Mouse (Mus musculus): ENCODE data around the gene Gm26920. TPM values are rescaled to one million over a fixed set of nuclear protein-coding genes. Genes with fewer than 3 reads are reported as not detected.
"Not testable (repeated sequence)": the region's sequence is repeated elsewhere in the genome, so short reads cannot be mapped to it uniquely, and the experiment has no call there.

Gene Gm26920
- total and polyA plus RNA-seq, 3 experiments, result 0.90 TPM; not detected in 2

DNA sequence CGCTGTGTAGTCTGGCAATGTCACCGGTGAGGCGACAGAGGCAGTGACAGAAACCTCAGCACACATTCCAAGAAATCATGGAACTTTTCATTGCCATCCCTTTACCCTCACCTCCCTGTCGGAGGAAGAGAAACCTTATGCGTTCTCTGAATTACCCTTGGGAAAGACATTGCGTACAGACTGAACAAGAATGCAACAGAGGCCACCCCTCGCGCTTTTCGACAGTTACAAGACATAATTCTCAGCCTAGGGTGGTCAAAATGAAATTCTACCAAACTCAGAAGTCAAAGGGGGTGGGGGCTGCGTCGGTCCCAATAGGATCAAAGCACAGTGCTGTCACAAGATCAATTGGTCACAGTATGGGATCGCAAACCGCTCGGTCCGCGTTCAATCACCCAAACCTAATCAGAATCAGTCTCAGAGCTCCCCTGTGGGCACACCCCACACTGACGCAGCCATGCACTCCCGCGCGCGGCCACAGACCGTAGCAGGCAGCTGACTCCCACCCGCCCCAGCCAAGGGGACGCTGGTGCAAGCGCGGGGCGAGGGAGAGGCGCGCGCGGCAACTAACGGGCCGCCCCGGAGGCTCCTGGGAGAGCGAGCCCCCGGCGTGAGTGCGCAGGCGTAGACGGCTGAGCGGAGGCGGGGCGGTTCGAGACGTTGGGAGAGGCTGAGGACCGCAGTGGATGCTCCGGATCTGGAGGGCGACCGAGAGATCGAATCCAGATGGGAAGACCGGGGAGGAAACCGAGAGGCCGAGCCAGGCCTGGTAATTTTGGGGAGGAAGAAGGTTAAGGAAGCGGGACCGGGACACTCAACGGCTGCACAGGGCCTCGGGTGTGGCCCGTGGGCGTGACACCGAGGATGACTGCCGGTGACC, 31.3 kb upstream of the Gm26920 start, which contains the start of gene Zfp382:
Zfp382 (plus strand) TSS at position 635 of the 880 bp plus-strand sequence.
- Histone ChIP-seq H3K9me3 (replicated peaks) (peaks cover 7% of the 10 kb centered on the region), H3K4me1 (ENCODE audit: insufficient read depth, low read depth, low read length) (peaks cover 13% of the 10 kb centered on the region), H3K27me3 (ENCODE audit: insufficient read depth, low read length) (no peaks in the 10 kb centered on the region), H3K36me3 (replicated peaks) (peaks cover 13% of the 10 kb centered on the region), H3K4me3 (ENCODE audit: low read depth, low read length) (peak within 1 kb of the TSS; percentile 81)
- DNase-seq (ENCODE audit: low spot score), result peak; percentile 92
- TF ChIP-seq TAL1 (conservative IDR thresholded peaks at IDR 0.05; ENCODE audit: low read depth, low read length), result no peak
- no peak for TF ChIP-seq POLR2AphosphoS5 (IDR thresholded peaks at IDR 0.05; ENCODE audit: insufficient replicate concordance, low read depth, low read length)
- no peak for TF ChIP-seq CTCF (IDR thresholded peaks at IDR 0.05; ENCODE audit: low read depth, low read length)
- TF ChIP-seq GATA2 (IDR thresholded peaks at IDR 0.05; ENCODE audit: borderline replicate concordance, low read depth, low read length), result no peak
- TF ChIP-seq GATA1 (IDR thresholded peaks at IDR 0.05; ENCODE audit: borderline replicate concordance, low read length), result no peak
- ATAC-seq (ENCODE audit: extremely low read depth, insufficient number of reproducible peaks, low FRiP score, poor library complexity, severe bottlenecking), result peak; percentile 81

DNA sequence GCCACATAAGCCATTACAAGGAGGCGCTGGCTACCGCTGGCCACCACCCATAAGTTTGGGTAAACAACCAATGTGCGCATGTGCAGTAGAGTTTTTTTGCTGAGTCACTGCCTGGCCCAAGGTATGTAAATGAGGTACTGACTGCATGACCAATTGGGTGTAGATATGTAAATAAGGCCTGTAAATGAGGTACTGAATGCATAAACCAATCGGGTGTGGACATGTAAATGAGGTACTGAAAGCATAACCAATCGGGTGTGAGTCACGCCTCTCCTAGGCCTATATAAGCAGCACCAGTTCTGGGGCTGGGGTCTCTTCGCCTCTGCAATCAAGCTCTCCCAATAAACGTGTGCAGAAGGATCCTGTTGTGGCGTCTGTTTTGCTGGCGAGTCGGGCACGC, 27.7 kb upstream of the Gm26920 start:
- H3K9me3 ChIP-seq (replicated peaks), result peaks cover 25% of the 10 kb centered on the region
- H3K4me1 ChIP-seq (ENCODE audit: insufficient read depth, low read depth, low read length), result peaks cover 13% of the 10 kb centered on the region
- DNase-seq (ENCODE audit: low spot score); H3K27me3 ChIP-seq (ENCODE audit: insufficient read depth, low read length); H3K36me3 ChIP-seq (replicated peaks); H3K4me3 ChIP-seq (ENCODE audit: low read depth, low read length); ATAC-seq (ENCODE audit: extremely low read depth, insufficient number of reproducible peaks, low FRiP score, poor library complexity, severe bottlenecking): not testable (repeated sequence)

DNA sequence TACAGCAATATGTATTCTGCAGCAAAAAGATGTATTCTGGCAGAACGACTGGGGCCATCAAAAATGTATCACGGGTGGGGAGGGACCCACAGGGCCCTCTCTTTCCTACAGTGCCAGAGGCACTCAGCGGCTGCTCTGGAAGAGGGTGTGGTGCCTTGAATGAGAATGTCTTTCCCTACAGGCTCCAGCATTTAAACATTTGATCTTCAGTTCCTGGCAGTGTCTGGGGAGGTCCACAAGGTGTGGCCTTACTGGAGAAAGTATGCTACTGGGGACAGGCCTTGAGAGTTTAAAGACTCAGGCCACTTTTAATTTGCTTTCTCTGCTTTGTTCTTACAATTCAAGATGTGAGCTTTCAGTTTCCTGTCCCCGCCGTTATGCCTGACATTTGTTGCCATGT, 25.9 kb upstream of the Gm26920 start:
- Histone ChIP-seq H3K4me1 (ENCODE audit: insufficient read depth, low read depth, low read length) (peaks cover 3% of the 10 kb centered on the region), H3K36me3 (replicated peaks) (no peaks in the 10 kb centered on the region), H3K4me3 (ENCODE audit: low read depth, low read length) (no peak overlapping the region), H3K9me3 (replicated peaks) (peaks cover 25% of the 10 kb centered on the region), H3K27me3 (ENCODE audit: insufficient read depth, low read length) (peaks cover 2% of the 10 kb centered on the region; the same call in 1 of the 2 replicates)
- no peak for DNase-seq (ENCODE audit: low spot score)
- TF ChIP-seq TAL1 (conservative IDR thresholded peaks at IDR 0.05; ENCODE audit: low read depth, low read length), result no peak
- no peak for TF ChIP-seq POLR2AphosphoS5 (IDR thresholded peaks at IDR 0.05; ENCODE audit: insufficient replicate concordance, low read depth, low read length)
- no peak for TF ChIP-seq GATA2 (IDR thresholded peaks at IDR 0.05; ENCODE audit: borderline replicate concordance, low read depth, low read length)
- TF ChIP-seq CTCF (IDR thresholded peaks at IDR 0.05; ENCODE audit: low read depth, low read length), result no peak
- no peak for TF ChIP-seq GATA1 (IDR thresholded peaks at IDR 0.05; ENCODE audit: borderline replicate concordance, low read length)
- ATAC-seq (ENCODE audit: extremely low read depth, insufficient number of reproducible peaks, low FRiP score, poor library complexity, severe bottlenecking), result no peak

DNA sequence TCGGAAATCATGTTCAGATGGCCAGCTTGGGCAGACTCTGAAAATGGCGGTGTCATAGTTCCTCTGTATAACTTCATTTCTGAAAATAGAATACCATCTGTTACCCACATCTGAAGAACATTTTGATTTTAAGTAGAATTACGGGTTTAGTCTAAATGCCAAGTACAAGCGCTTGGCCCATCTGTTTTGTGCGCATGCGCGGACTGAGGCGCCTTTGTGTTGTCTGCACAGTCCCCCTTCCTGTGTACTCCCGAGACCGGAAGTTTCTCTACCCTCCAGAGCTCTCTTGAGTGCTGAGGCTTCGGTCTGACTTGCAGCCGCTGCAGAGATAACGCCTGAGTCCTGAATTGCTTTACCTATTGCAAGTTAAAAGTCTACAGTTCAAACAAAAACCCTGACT, 9.1 kb upstream of the Gm26920 start:
- TF ChIP-seq TAL1 (conservative IDR thresholded peaks at IDR 0.05; ENCODE audit: low read depth, low read length), result no peak
- no peak for TF ChIP-seq GATA2 (IDR thresholded peaks at IDR 0.05; ENCODE audit: borderline replicate concordance, low read depth, low read length)
- TF ChIP-seq CTCF (IDR thresholded peaks at IDR 0.05; ENCODE audit: low read depth, low read length), result no peak
- no peak for TF ChIP-seq POLR2AphosphoS5 (IDR thresholded peaks at IDR 0.05; ENCODE audit: insufficient replicate concordance, low read depth, low read length)
- no peak for TF ChIP-seq GATA1 (IDR thresholded peaks at IDR 0.05; ENCODE audit: borderline replicate concordance, low read length)
- ATAC-seq (ENCODE audit: extremely low read depth, insufficient number of reproducible peaks, low FRiP score, poor library complexity, severe bottlenecking), result no peak
- Histone ChIP-seq H3K9me3 (replicated peaks) (peaks cover 7% of the 10 kb centered on the region), H3K4me1 (ENCODE audit: insufficient read depth, low read depth, low read length) (peaks cover 21% of the 10 kb centered on the region), H3K27me3 (ENCODE audit: insufficient read depth, low read length) (no peaks in the 10 kb centered on the region), H3K4me3 (ENCODE audit: low read depth, low read length) (no peak overlapping the region), H3K36me3 (replicated peaks) (peaks cover 45% of the 10 kb centered on the region)
- DNase-seq (ENCODE audit: low spot score), result no peak

DNA sequence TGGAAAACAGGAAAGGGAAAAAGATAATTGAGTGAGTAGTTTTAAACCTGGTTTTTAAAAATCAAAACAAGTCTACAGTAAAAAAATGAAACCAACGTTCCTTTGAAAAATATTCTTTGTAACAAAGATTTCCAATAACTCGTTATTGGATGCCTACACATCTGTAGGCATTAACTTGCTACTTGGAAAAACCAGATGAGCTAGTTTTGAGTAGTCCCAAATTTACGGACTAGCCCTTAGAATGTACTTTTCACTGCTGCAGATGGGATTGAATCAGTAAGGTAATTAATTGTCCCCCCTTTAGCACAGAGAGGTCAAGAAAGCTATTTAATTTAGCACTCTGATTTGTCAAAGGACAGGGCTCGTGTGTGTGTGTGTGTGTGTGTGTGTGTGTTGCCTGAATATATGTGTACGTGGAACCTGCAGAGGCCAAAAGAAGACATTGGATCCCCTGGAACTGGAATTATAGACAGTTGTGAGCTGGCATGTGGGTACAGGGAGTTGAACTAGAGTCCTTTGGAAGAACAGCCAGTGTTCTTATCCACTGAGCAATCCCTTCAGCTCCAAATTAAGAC, 5.4 kb upstream of the Gm26920 start:
- ATAC-seq (ENCODE audit: extremely low read depth, insufficient number of reproducible peaks, low FRiP score, poor library complexity, severe bottlenecking) (no peak), DNase-seq (ENCODE audit: low spot score) (no peak)
- TF ChIP-seq GATA1 (IDR thresholded peaks at IDR 0.05; ENCODE audit: borderline replicate concordance, low read length) (no peak), POLR2AphosphoS5 (IDR thresholded peaks at IDR 0.05; ENCODE audit: insufficient replicate concordance, low read depth, low read length) (no peak), TAL1 (conservative IDR thresholded peaks at IDR 0.05; ENCODE audit: low read depth, low read length) (no peak), GATA2 (IDR thresholded peaks at IDR 0.05; ENCODE audit: borderline replicate concordance, low read depth, low read length) (no peak), CTCF (IDR thresholded peaks at IDR 0.05; ENCODE audit: low read depth, low read length) (no peak)
- Histone ChIP-seq H3K27me3 (ENCODE audit: insufficient read depth, low read length) (no peaks in the 10 kb centered on the region), H3K4me1 (ENCODE audit: insufficient read depth, low read depth, low read length) (peaks cover 36% of the 10 kb centered on the region), H3K9me3 (replicated peaks) (no peaks in the 10 kb centered on the region), H3K36me3 (replicated peaks) (peaks cover 22% of the 10 kb centered on the region), H3K4me3 (ENCODE audit: low read depth, low read length) (peak overlapping the region; percentile 79)

DNA sequence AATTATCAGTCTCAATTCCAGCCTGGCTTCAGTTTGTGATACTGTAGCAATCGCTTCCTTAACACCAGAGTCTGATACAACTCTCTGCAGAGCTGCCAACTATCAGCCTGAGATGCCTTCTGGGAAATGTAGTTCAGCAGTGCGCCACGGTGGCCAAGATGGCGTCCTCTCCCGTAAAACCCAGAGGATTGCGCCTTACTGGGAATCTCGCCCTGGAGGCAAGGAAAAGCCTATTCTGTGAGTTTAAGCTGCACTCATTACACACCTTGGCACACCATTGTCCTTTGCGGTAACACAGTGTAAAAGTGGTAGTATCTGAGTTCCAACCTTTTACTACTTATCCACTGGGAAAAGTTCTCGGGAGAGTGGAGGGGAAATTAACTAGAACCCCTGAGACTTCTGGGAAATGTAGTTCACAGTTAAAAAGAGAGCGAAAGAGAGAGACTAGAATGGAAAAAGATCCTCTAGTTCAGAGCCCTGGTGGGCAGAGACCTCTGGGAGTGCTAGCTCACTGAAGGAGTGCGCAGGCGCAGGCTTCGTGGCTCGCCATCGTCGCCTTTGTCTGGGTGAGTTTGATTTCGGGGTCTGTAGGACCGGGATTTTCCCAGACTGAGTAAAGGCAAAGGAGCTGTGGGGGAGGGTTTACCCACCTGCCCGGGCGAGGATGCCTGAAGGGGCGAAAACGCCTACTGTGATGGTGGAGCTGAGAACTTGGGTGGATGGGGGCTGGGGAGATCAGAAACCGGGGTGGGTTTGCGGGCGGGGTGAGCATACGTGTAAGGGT, 4.6 kb upstream of the Gm26920 start, which contains the start of gene Zfp260:
Zfp260 (plus strand) TSS at position 132 of the 784 bp plus-strand sequence.
- peaks cover 39% of the 10 kb centered on the region for H3K4me1 ChIP-seq (ENCODE audit: insufficient read depth, low read depth, low read length)
- no peaks in the 10 kb centered on the region for H3K27me3 ChIP-seq (ENCODE audit: insufficient read depth, low read length)
- DNase-seq (ENCODE audit: low spot score), result peak; percentile 84
- H3K4me3 ChIP-seq (ENCODE audit: low read depth, low read length), result peak within 1 kb of the TSS; percentile 79
- peak; percentile 36 for ATAC-seq (ENCODE audit: extremely low read depth, insufficient number of reproducible peaks, low FRiP score, poor library complexity, severe bottlenecking)
- H3K9me3 ChIP-seq (replicated peaks), result no peaks in the 10 kb centered on the region
- H3K36me3 ChIP-seq (replicated peaks), result peaks cover 19% of the 10 kb centered on the region
- TF ChIP-seq POLR2AphosphoS5 (IDR thresholded peaks at IDR 0.05; ENCODE audit: insufficient replicate concordance, low read depth, low read length) (no peak), GATA2 (IDR thresholded peaks at IDR 0.05; ENCODE audit: borderline replicate concordance, low read depth, low read length) (no peak), CTCF (IDR thresholded peaks at IDR 0.05; ENCODE audit: low read depth, low read length) (no peak), GATA1 (IDR thresholded peaks at IDR 0.05; ENCODE audit: borderline replicate concordance, low read length) (no peak), TAL1 (conservative IDR thresholded peaks at IDR 0.05; ENCODE audit: low read depth, low read length) (no peak)

Data from G1E (cell line).